In the genomic region with DNA sequence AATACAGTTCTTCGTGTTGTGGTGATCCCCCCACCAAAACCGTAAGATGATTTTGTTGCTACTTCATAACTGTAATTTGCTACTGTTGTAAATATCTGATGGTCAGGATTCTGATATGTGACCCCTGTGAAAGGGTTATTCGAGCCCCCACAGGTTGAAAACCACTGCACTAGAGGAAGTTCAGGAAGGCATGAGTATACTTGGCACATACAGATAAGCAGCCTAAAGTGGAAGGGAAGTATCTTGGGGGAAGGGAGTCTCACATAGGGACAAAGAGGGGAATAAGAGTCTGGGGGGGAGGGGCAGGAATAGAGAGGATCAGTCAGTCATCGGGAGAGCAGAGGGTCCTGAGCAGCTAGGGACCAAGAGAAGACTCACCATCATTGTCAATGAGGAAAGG, we compare ENCODE assay signal across 24 mouse cellular contexts. TPM values are rescaled to one million over a fixed set of nuclear protein-coding genes. Genes with fewer than 3 reads are reported as not detected.
DNase-seq lines count a peak whose midpoint lies in the region; ATAC-seq and TF ChIP-seq lines count a peak whose summit lies in the region.
"Had no signal": no experiment of that assay in that cellular context is flagged by ENCODE, and none has a peak within 500 bp of the region (broad histone marks: within the 10 kb centered on the region; RNA-seq: fewer than 3 reads in every experiment).

No protein-coding gene starts in this region.

- TF ChIP-seq CTCF in cerebellum, adult 2 months (IDR thresholded peaks at IDR 0.05; ENCODE audit: borderline replicate concordance, insufficient read depth, low read depth, low read length), result no peak
- TF ChIP-seq CTCF in MEL (IDR thresholded peaks at IDR 0.05 in 2 of 3, conservative IDR thresholded peaks at IDR 0.05 in 1 of 3; ENCODE audit: control insufficient read depth in 1 of 3, insufficient read depth in 1 of 3, low read depth in 2 of 3, low read length in 3 of 3, poor library complexity in 1 of 3, severe bottlenecking in 1 of 3), result no peak

- H3K4me3 ChIP-seq in cerebellum, adult 2 months (replicated peaks; ENCODE audit: insufficient read depth, low read depth, low read length), result no peak overlapping the region
- no peak overlapping the region for H3K4me3 ChIP-seq in MEL (ENCODE audit: control insufficient read depth in 1 of 2, insufficient read depth in 1 of 2, low read depth in 2 of 2, low read length in 2 of 2)
- H3K4me3 ChIP-seq: embryonic facial prominence, embryonic 10.5 days; embryonic facial prominence, embryonic 12.5 days; forebrain, embryonic 13.5 days; forebrain, embryonic 15.5 days had no signal

- peak overlapping the region; percentile 47; the same call in 1 of the 2 replicates for H3K27ac ChIP-seq in cerebellum, adult 2 months (ENCODE audit: insufficient read depth, low read length)
- H3K27ac ChIP-seq in MEL (ENCODE audit: control insufficient read depth, low read depth, low read length), result no peak overlapping the region
- H3K27ac ChIP-seq: embryonic facial prominence, embryonic 10.5 days; embryonic facial prominence, embryonic 12.5 days; forebrain, embryonic 13.5 days; forebrain, embryonic 15.5 days had no signal

- no peak for TF ChIP-seq POLR2A in cerebellum, adult 2 months (IDR thresholded peaks at IDR 0.05; ENCODE audit: borderline replicate concordance, insufficient read depth, low read length)
- no peak for TF ChIP-seq POLR2A in MEL (IDR thresholded peaks at IDR 0.05; ENCODE audit: control insufficient read depth in 1 of 2, insufficient read depth in 1 of 2, low read depth in 1 of 2, low read length in 2 of 2, poor library complexity in 1 of 2)

- no peaks in the 10 kb centered on the region for H3K9me3 ChIP-seq in MEL (replicated peaks; ENCODE audit: insufficient read depth, low read length)
- H3K9me3 ChIP-seq: embryonic facial prominence, embryonic 10.5 days; embryonic facial prominence, embryonic 12.5 days; forebrain, embryonic 13.5 days; forebrain, embryonic 15.5 days; G1E had no signal

- peak; percentile 49 to 80; a peak in 3 of 4 replicates for TF ChIP-seq EP300 in MEL (IDR thresholded peaks at IDR 0.05; ENCODE audit: low read depth in 1 of 2, low read length in 2 of 2)

- 0 out of 2 replicates have a peak, but pooled peaks have one; percentile 24 for ATAC-seq in common myeloid progenitor, adult 5-6 weeks (replicated peaks; ENCODE audit: low read depth, poor library complexity, severe bottlenecking)
- peak; percentile 15; the same call in 1 of the 2 replicates for ATAC-seq in megakaryocyte progenitor cell, adult 5-6 weeks (replicated peaks; ENCODE audit: poor library complexity)
- ATAC-seq: CD4-positive, CD25-positive, alpha-beta regulatory T cell, adult 4 months; forebrain, embryonic 13.5 days; forebrain, embryonic 15.5 days; forebrain, postnatal 0 days; Patski had no signal

- WGBS in cerebellum, adult 2 months, result 87% methylated on average over 4 of the region's 4 CpGs

- H3K9ac ChIP-seq in MEL (ENCODE audit: control insufficient read depth, low read depth, low read length, poor library complexity, severe bottlenecking), result no peak overlapping the region
- H3K9ac ChIP-seq: embryonic facial prominence, embryonic 12.5 days; forebrain, embryonic 13.5 days; forebrain, embryonic 15.5 days; forebrain, postnatal 0 days had no signal

- no peak for TF ChIP-seq RAD21 in MEL (IDR thresholded peaks at IDR 0.05; ENCODE audit: low read depth, low read length)

- H3K36me3 ChIP-seq in MEL (ENCODE audit: control insufficient read depth in 1 of 2, insufficient read depth in 2 of 2, low read length in 2 of 2), result peaks cover 2 to 13% of the 10 kb centered on the region in 2 experiments; a peak in 3 of 4 replicates
- H3K36me3 ChIP-seq: embryonic facial prominence, embryonic 10.5 days; embryonic facial prominence, embryonic 12.5 days; G1E had no signal

- H3K79me2 ChIP-seq in MEL (ENCODE audit: control insufficient read depth, insufficient read depth, low read length, poor library complexity), result peaks cover 14% of the 10 kb centered on the region

- DNase-seq in cerebellum, adult 2 months, result no peak
- DNase-seq in cerebellum, postnatal 4 days (ENCODE audit: low spot score in 2 of 2), result no peak
- peak; percentile 37 for DNase-seq in MEL (ENCODE audit: low read depth, low spot score)
- DNase-seq in spleen, postnatal 36 days (ENCODE audit: low spot score in 2 of 2), result no peak
- no peak for DNase-seq in testis, postnatal 14 days (ENCODE audit: low spot score)
- DNase-seq: adrenal gland, adult 2 months; adrenal gland, postnatal 10 days; adrenal gland, postnatal 25 days; B cell, adult 2 months; cerebellum, adult 11 months; cerebellum, adult 18-20 months; cerebellum, adult 9-10 months; cerebellum, postnatal 10 days; cerebellum, postnatal 25 days; forebrain, postnatal 0 days had no signal

- peaks cover 36% of the 10 kb centered on the region for H3K4me1 ChIP-seq in cerebellum, adult 2 months (ENCODE audit: control insufficient read depth, insufficient read depth, low read length)
- H3K4me1 ChIP-seq in MEL (ENCODE audit: control insufficient read depth in 1 of 2, insufficient read depth in 2 of 2, low read length in 2 of 2), result peaks cover 4 to 24% of the 10 kb centered on the region in 2 experiments

- H3K27me3 ChIP-seq in cerebellum, adult 2 months (ENCODE audit: control insufficient read depth, insufficient read depth, low read length), result no peaks in the 10 kb centered on the region
- no peaks in the 10 kb centered on the region for H3K27me3 ChIP-seq in MEL (ENCODE audit: control insufficient read depth in 1 of 2, insufficient read depth in 2 of 2, low read length in 2 of 2)
- H3K27me3 ChIP-seq: embryonic facial prominence, embryonic 12.5 days; forebrain, embryonic 13.5 days; forebrain, embryonic 15.5 days had no signal

TF ChIP-seq in MEL, 35 proteins besides CTCF, POLR2A, EP300 and RAD21:
- TF ChIP-seq ELF1 (IDR thresholded peaks at IDR 0.05; ENCODE audit: low read depth, low read length) (no peak), MAZ (IDR thresholded peaks at IDR 0.05; ENCODE audit: low read depth, low read length) (no peak), TAL1 (IDR thresholded peaks at IDR 0.05; ENCODE audit: low read length) (peak; percentile 30; the same call in 1 of the 2 replicates), RCOR1 (IDR thresholded peaks at IDR 0.05; ENCODE audit: low read depth, low read length) (peak; percentile 81), JUND (IDR thresholded peaks at IDR 0.05; ENCODE audit: low read depth, low read length) (no peak), TCF12 (IDR thresholded peaks at IDR 0.05; ENCODE audit: low read depth, low read length) (peak; percentile 53; the same call in 1 of the 2 replicates), GATA1 (IDR thresholded peaks at IDR 0.05; ENCODE audit: low read depth, low read length) (peak; percentile 63; the same call in 1 of the 2 replicates), MYC (IDR thresholded peaks at IDR 0.05; ENCODE audit: low read depth, low read length) (no peak), CHD2 (IDR thresholded peaks at IDR 0.05; ENCODE audit: low read length) (peak; percentile 48; the same call in 1 of the 2 replicates), KAT2A (conservative IDR thresholded peaks at IDR 0.05; ENCODE audit: low read depth, low read length) (no peak), ETS1 (IDR thresholded peaks at IDR 0.05; ENCODE audit: low read depth, low read length) (peak; percentile 58), BHLHE40 (IDR thresholded peaks at IDR 0.05; ENCODE audit: borderline replicate concordance, low read depth, low read length) (0 out of 2 replicates have a peak, but pooled peaks have one; percentile 31), MYB (IDR thresholded peaks at IDR 0.05; ENCODE audit: low read depth, low read length) (peak; percentile 46; the same call in 1 of the 2 replicates), SIN3A (IDR thresholded peaks at IDR 0.05; ENCODE audit: low read length) (0 out of 2 replicates have a peak, but pooled peaks have one; percentile 32)
TF ChIP-seq in MEL: peak in this region for 9.

RNA-seq across cellular contexts. Expression of a gene that starts 5.2 kb away (rescaled TPM):
- polyA plus RNA-seq in cerebellum, adult 2 months (2012; rRNA removed), result 385 and 434 TPM in 2 replicates
- total RNA-seq in MEL (2012; rRNA removed), result 46.5 and 51.3 TPM in 2 replicates
- polyA plus RNA-seq in MEL (2012; ENCODE audit: insufficient read depth in 1 of 2, insufficient read length in 2 of 2, low read depth in 1 of 2, low replicate concordance in 2 of 2, missing spikeins in 1 of 2), result 10 to 100 TPM in 1 of 2 experiments, not detected in 1; 59.8 TPM
- 12.5 and 15.8 TPM in 2 replicates for total RNA-seq in common myeloid progenitor, adult 5-6 weeks (2017)
- 5.1 and 8.7 TPM in 2 replicates for total RNA-seq in megakaryocyte progenitor cell, adult 5-6 weeks (2015)
- total RNA-seq in megakaryocyte progenitor cell, adult 5-6 weeks (2017), result 6.8 and 10.4 TPM in 2 replicates

RNA-seq across cellular contexts. Expression of a gene that starts 33.5 kb away (rescaled TPM):
- polyA plus RNA-seq in cerebellum, adult 2 months (2012; rRNA removed), result 0.20 and 0.27 TPM in 2 replicates
- 0.98 and 1.2 TPM in 2 replicates for total RNA-seq in MEL (2012; rRNA removed)
- 1 to 10 TPM in 1 of 2 experiments, not detected in 1; 2.6 TPM for polyA plus RNA-seq in MEL (2012; ENCODE audit: insufficient read depth in 1 of 2, insufficient read length in 2 of 2, low read depth in 1 of 2, low replicate concordance in 2 of 2, missing spikeins in 1 of 2)
- total RNA-seq in common myeloid progenitor, adult 5-6 weeks (2017), result 1.9 and 2.7 TPM in 2 replicates
- total RNA-seq in megakaryocyte progenitor cell, adult 5-6 weeks (2015), result 3.3 and 3.5 TPM in 2 replicates
- total RNA-seq in megakaryocyte progenitor cell, adult 5-6 weeks (2017), result 5.6 and 6.8 TPM in 2 replicates
- polyA plus RNA-seq: CD4-positive, CD25-positive, alpha-beta regulatory T cell, adult 4 months had no signal

RNA-seq across cellular contexts. Expression of a gene that starts 44.5 kb away (rescaled TPM):
- 57.1 and 58.5 TPM in 2 replicates for polyA plus RNA-seq in cerebellum, adult 2 months (2012; rRNA removed)
- total RNA-seq in MEL (2012; rRNA removed), result 56.0 and 63.1 TPM in 2 replicates
- polyA plus RNA-seq in MEL (2012; ENCODE audit: insufficient read depth in 1 of 2, insufficient read length in 2 of 2, low read depth in 1 of 2, low replicate concordance in 2 of 2, missing spikeins in 1 of 2), result 10 to 100 TPM in 1 of 2 experiments, not detected in 1; 63.0 TPM
- 19.9 and 20.5 TPM in 2 replicates for total RNA-seq in common myeloid progenitor, adult 5-6 weeks (2017)
- total RNA-seq in megakaryocyte progenitor cell, adult 5-6 weeks (2015), result 15.5 and 20.7 TPM in 2 replicates
- total RNA-seq in megakaryocyte progenitor cell, adult 5-6 weeks (2017), result 18.9 and 20.6 TPM in 2 replicates

RNA-seq across cellular contexts. Expression of a gene that starts 52.8 kb away (rescaled TPM):
- 0.47 and 0.59 TPM in 2 replicates for polyA plus RNA-seq in cerebellum, adult 2 months (2012; rRNA removed)
- 0.19 and 0.29 TPM in 2 replicates for total RNA-seq in MEL (2012; rRNA removed)
- under 1 TPM in 1 of 2 experiments, not detected in 1; 0.28 TPM for polyA plus RNA-seq in MEL (2012; ENCODE audit: insufficient read depth in 1 of 2, insufficient read length in 2 of 2, low read depth in 1 of 2, low replicate concordance in 2 of 2, missing spikeins in 1 of 2)
- total RNA-seq in common myeloid progenitor, adult 5-6 weeks (2017), result 1.7 and 3.9 TPM in 2 replicates
- total RNA-seq in megakaryocyte progenitor cell, adult 5-6 weeks (2015), result 2.8 and 3.3 TPM in 2 replicates
- 3.5 and 4.0 TPM in 2 replicates for total RNA-seq in megakaryocyte progenitor cell, adult 5-6 weeks (2017)
- polyA plus RNA-seq: embryonic facial prominence, embryonic 10.5 days; G1E had no signal
